Mouse (Mus musculus) embryonic facial prominence, embryonic 11.5 days (tissue): Measurements from ENCODE around the gene Cd82. TPM values are rescaled to one million over a fixed set of nuclear protein-coding genes. Genes with fewer than 3 reads are reported as not detected.
A peak's percentile ranks its signal among the peaks of the same experiment; 100 is the strongest.

Source experiments
- ATAC-seq: fragments of 200-750 bp; cut with Nextera tagmentation; replicated peaks from 2 replicates; pipeline ENCODE4 v1.8.0; 2017; ENCODE audit warnings: low read depth; ENCODE audit not compliant: insufficient number of reproducible peaks, low FRiP score, low TSS enrichment
- DNase-seq: peaks from one replicate; pipeline ENCODE4 v3.0.0-alpha.2; 2015; ENCODE audit warnings: low spot score
- H3K27ac ChIP-seq: fragments of 300-500 bp; sonication (generic); replicated peaks from 2 replicates; pipeline ENCODE4 v1.5.1; 2014; ENCODE audit warnings: mild to moderate bottlenecking, low read depth, low read length, control low read depth
- H3K27me3 ChIP-seq: fragments of 300-500 bp; sonication (generic); 2 replicates; pipeline ENCODE4 v1.6.1; 2014; ENCODE audit warnings: mild to moderate bottlenecking, low read length, moderate library complexity, mixed read lengths; ENCODE audit not compliant: control insufficient read depth, insufficient read depth
- H3K36me3 ChIP-seq: fragments of 300-500 bp; sonication (generic); replicated peaks from 2 replicates; pipeline ENCODE4 v1.6.1; 2014; ENCODE audit warnings: low read depth, mild to moderate bottlenecking, low read length, moderate library complexity, mixed read lengths; ENCODE audit not compliant: control insufficient read depth, insufficient read depth
- H3K4me1 ChIP-seq: fragments of 300-500 bp; sonication (generic); 2 replicates; pipeline ENCODE4 v1.6.1; 2014; ENCODE audit warnings: low read length, mixed read lengths; ENCODE audit not compliant: control insufficient read depth, insufficient read depth
- H3K4me2 ChIP-seq: fragments of 300-500 bp; sonication (generic); 2 replicates; pipeline ENCODE4 v1.6.1; 2014; ENCODE audit warnings: low read depth, mild to moderate bottlenecking, control low read depth, low read length, moderate library complexity
- H3K4me3 ChIP-seq: fragments of 300-500 bp; sonication (generic); 2 replicates; pipeline ENCODE4 v1.5.1; 2014; ENCODE audit warnings: low read depth, low read length, control low read depth
- H3K9ac ChIP-seq: fragments of 300-500 bp; sonication (generic); replicated peaks from 2 replicates; pipeline ENCODE4 v1.6.1; 2014; ENCODE audit warnings: mild to moderate bottlenecking, control low read depth, low read length
- H3K9me3 ChIP-seq: fragments of 300-500 bp; sonication (generic); replicated peaks from 2 replicates; pipeline ENCODE4 v1.6.1; 2016; ENCODE audit warnings: mild to moderate bottlenecking, low read length, inconsistent platforms, mixed read lengths; ENCODE audit not compliant: control insufficient read depth
- WGBS: fragments of 180-500 bp; shearing (Covaris S2); extraction: QIAGEN DNeasy Blood & Tissue Kit; methylation state at CpG from one replicate; pipeline ENCODE4 v1.1.7; 2014; 5-methylcytosine and 5-hydroxymethylcytosine counted together
- polyA plus RNA-seq: library from polyadenylated mRNA; unstranded; fragments of >200 nt; fragmentation: Nextera tagmentation; extraction: Ambion mirVana; gene quantifications from 2 replicates; pipeline ENCODE4 v1.2.1, GENCODE M21; 2014

Cd82 gene
- 6.8 and 7.5 TPM in 2 replicates for polyA plus RNA-seq

GRCm38 (mm10) chr2:93462760-93463159 lies at the start of gene Cd82:
Cd82 (minus strand) TSS chr2:93463140.
- 4% methylated on average over 20 of the region's 20 CpGs for WGBS
- Histone ChIP-seq H3K36me3 (no peaks in the 10 kb centered on the region), H3K4me1 (no peaks in the 10 kb centered on the region; the same call in 1 of the 2 replicates), H3K4me2 (peak within 1 kb of the TSS; percentile 90), H3K27ac (no peak within 1 kb of the TSS), H3K4me3 (peak within 1 kb of the TSS; percentile 47), H3K27me3 (no peaks in the 10 kb centered on the region; the same call in 1 of the 2 replicates), H3K9ac (peak within 1 kb of the TSS; percentile 50), H3K9me3 (no peaks in the 10 kb centered on the region)
- peak; percentile 69 for DNase-seq
- peak; percentile 65 for ATAC-seq

DNA sequence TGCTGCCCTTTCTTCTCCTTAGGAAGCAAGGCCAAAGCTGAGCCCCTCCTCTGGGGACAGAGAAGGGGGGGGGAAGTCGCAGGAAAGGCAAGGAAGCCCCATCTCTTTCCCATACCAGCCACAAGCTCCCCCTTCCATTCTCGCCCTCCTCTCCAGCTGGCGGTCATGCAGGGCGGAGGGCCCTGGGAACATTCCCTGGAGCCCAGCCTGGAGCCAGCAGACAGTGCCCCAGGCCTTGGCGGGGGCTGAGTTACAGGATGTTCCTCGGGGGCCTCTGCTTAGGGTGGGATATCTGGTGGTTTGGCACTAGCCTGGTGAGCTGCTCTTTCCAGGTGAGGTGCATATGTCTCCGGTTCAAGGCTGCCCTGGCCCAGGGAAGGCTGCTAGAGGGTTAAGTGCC lies 49.2 kb upstream of the Cd82 start:
- ATAC-seq, result no peak
- H3K9ac ChIP-seq, result no peak overlapping the region
- WGBS, result 68% methylated on average over 7 of the region's 7 CpGs

DNA sequence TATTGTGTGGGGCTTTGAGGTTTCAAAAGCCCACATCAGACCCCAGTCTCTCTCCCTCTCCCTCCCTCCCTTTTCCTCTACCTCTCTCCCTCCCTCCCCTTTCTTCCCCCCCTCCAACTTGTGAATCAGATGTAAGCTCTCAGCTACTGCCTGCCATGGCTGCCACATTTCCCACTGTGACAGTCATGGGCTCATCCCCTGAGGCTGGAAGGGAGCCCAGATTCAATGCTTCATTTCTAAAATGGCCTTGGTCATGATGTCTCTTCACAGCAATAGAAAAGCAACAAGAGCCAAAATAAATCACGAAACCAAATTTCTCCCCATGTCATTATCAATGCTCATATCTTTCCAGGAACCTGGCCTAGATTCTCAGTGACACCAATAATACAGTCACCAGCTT lies 47.9 kb upstream of the Cd82 start:
- 93% methylated on average over 1 of the region's 1 CpGs for WGBS
- H3K9ac ChIP-seq, result no peak overlapping the region
- H3K4me3 ChIP-seq, result no peak overlapping the region
- H3K27ac ChIP-seq, result no peak overlapping the region
- no peak overlapping the region for H3K4me2 ChIP-seq
- H3K36me3 ChIP-seq, result no peaks in the 10 kb centered on the region
- ATAC-seq (no peak), DNase-seq (no peak)
- H3K27me3 ChIP-seq, result no peaks in the 10 kb centered on the region
- no peaks in the 10 kb centered on the region for H3K4me1 ChIP-seq
- H3K9me3 ChIP-seq, result no peaks in the 10 kb centered on the region

More for the DNA sequence above, 49.2 kb upstream of the Cd82 start:
- no peaks in the 10 kb centered on the region for H3K4me1 ChIP-seq
- H3K36me3 ChIP-seq, result no peaks in the 10 kb centered on the region
- DNase-seq, result no peak
- no peak overlapping the region for H3K4me2 ChIP-seq
- H3K27ac ChIP-seq, result no peak overlapping the region
- no peaks in the 10 kb centered on the region for H3K27me3 ChIP-seq
- H3K4me3 ChIP-seq, result no peak overlapping the region
- no peaks in the 10 kb centered on the region for H3K9me3 ChIP-seq

- Histone ChIP-seq H3K36me3 (no peaks in the 10 kb centered on the region), H3K27ac (no peak overlapping the region), H3K4me1 (no peaks in the 10 kb centered on the region), H3K27me3 (no peaks in the 10 kb centered on the region), H3K4me3 (no peak overlapping the region), H3K9me3 (no peaks in the 10 kb centered on the region), H3K9ac (no peak overlapping the region), H3K4me2 (no peak overlapping the region)
- WGBS, result 82% methylated on average over 12 of the region's 12 CpGs
- no peak for ATAC-seq
- no peak for DNase-seq
Observed at GRCm38 (mm10) chr2:93509777-93510750, 47.1 kb upstream of the Cd82 start.

GRCm38 (mm10) chr2:93505091-93505490 lies 42.2 kb upstream of the Cd82 start:
- DNase-seq, result no peak

DNA sequence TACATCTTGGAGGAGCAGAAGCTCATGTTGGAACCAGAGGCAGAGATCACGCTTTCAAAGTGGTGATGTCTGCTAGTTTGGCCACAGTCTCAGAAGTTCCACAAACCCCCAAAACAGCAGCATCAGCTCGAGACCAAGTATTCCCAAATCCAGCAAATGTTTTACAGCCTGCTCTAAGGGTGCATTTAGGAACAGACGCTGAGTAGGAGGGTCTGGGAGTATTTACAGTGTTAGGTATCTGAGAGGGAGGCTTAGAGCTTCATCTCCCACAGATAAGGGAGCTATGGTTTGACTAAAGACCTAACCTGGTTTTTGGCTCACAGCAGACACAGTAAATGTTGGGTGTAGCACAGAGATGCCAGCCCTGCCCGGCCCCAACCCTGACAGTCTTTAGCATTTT lies 40.4 kb upstream of the Cd82 start:
- DNase-seq (no peak), ATAC-seq (no peak)
- H3K4me2 ChIP-seq, result no peak overlapping the region
- H3K36me3 ChIP-seq, result no peaks in the 10 kb centered on the region
- no peak overlapping the region for H3K9ac ChIP-seq
- no peaks in the 10 kb centered on the region for H3K27me3 ChIP-seq
- H3K4me1 ChIP-seq, result no peaks in the 10 kb centered on the region; the same call in 1 of the 2 replicates
- no peak overlapping the region for H3K4me3 ChIP-seq
- no peaks in the 10 kb centered on the region for H3K9me3 ChIP-seq
- 77% methylated on average over 4 of the region's 4 CpGs for WGBS
- no peak overlapping the region for H3K27ac ChIP-seq

More at GRCm38 (mm10) chr2:93505091-93505490, 42.2 kb upstream of the Cd82 start:
- Histone ChIP-seq H3K36me3 (no peaks in the 10 kb centered on the region), H3K4me3 (no peak overlapping the region), H3K4me1 (no peaks in the 10 kb centered on the region; the same call in 1 of the 2 replicates), H3K9me3 (no peaks in the 10 kb centered on the region), H3K27me3 (no peaks in the 10 kb centered on the region), H3K4me2 (no peak overlapping the region), H3K27ac (no peak overlapping the region), H3K9ac (no peak overlapping the region)
- WGBS, result 90% methylated on average over 6 of the region's 6 CpGs
- ATAC-seq, result no peak

DNA sequence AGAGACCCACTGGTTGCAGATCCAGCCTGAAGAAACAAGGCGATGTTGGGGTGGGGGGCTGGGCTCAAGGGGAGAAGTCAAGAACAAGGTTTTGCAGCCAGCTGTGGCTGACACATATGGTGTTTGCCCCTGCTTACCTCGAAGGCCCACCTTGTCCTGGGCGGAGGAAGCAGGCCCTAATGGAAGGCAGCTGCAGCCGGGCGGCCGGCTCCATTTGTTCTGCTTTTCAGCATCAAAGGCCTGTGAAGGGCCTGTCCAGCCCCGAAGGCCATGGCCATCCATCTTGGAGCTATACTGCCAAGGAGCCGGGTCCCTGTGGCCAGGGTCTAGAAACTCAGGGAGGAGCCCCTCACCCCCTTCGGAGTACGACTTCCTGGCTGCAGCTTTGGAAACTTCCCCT lies 38.4 kb upstream of the Cd82 start:
- no peak overlapping the region for H3K4me2 ChIP-seq
- no peak overlapping the region for H3K4me3 ChIP-seq
- peak overlapping the region; percentile 16; the same call in 1 of the 2 replicates for H3K27ac ChIP-seq
- no peak overlapping the region for H3K9ac ChIP-seq
- H3K9me3 ChIP-seq, result no peaks in the 10 kb centered on the region
- H3K4me1 ChIP-seq, result no peaks in the 10 kb centered on the region; the same call in 1 of the 2 replicates
- DNase-seq, result peak; percentile 73
- ATAC-seq, result peak; percentile 50; the same call in 1 of the 2 replicates
- no peaks in the 10 kb centered on the region for H3K27me3 ChIP-seq
- H3K36me3 ChIP-seq, result no peaks in the 10 kb centered on the region
- 41% methylated on average over 10 of the region's 10 CpGs for whole genome bisulfite sequencing

- WGBS, result 87% methylated on average over 5 of the region's 5 CpGs
- H3K36me3 ChIP-seq, result no peaks in the 10 kb centered on the region
- no peak overlapping the region for H3K27ac ChIP-seq
- DNase-seq (no peak), ATAC-seq (no peak)
- no peak overlapping the region for H3K9ac ChIP-seq
- H3K4me1 ChIP-seq, result no peaks in the 10 kb centered on the region; the same call in 1 of the 2 replicates
- no peaks in the 10 kb centered on the region for H3K9me3 ChIP-seq
- H3K4me2 ChIP-seq, result no peak overlapping the region
- no peak overlapping the region for H3K4me3 ChIP-seq
- no peaks in the 10 kb centered on the region for H3K27me3 ChIP-seq
Observed at GRCm38 (mm10) chr2:93497221-93497620, 34.3 kb upstream of the Cd82 start.
